Mouse (Mus musculus) kidney, embryonic 15.5 days (tissue): ENCODE data around the gene Zpr1. TPM values are rescaled to one million over a fixed set of nuclear protein-coding genes. Genes with fewer than 3 reads are reported as not detected.

Experiments
- ATAC-seq: fragments of 200-750 bp; cut with Nextera tagmentation; replicated peaks from 2 replicates; pipeline ENCODE4 v1.8.0; 2017; ENCODE audit warnings: moderate TSS enrichment; ENCODE audit not compliant: low FRiP score
- H3K27ac ChIP-seq: fragments of 300-500 bp; sonication (generic); 2 replicates; pipeline ENCODE4 v1.5.1; 2015; ENCODE audit warnings: mild to moderate bottlenecking, inconsistent platforms
- H3K27me3 ChIP-seq: fragments of 300-500 bp; sonication (generic); 2 replicates; pipeline ENCODE4 v1.6.1; 2015; ENCODE audit warnings: inconsistent platforms
- H3K36me3 ChIP-seq: fragments of 300-500 bp; sonication (generic); 2 replicates; pipeline ENCODE4 v1.6.1; 2015; ENCODE audit warnings: inconsistent platforms
- H3K4me1 ChIP-seq: fragments of 300-500 bp; sonication (generic); 2 replicates; pipeline ENCODE4 v1.6.1; 2015; ENCODE audit warnings: inconsistent platforms
- H3K4me2 ChIP-seq: fragments of 300-500 bp; sonication (generic); 2 replicates; pipeline ENCODE4 v1.6.1; 2015; ENCODE audit warnings: moderate library complexity, mild to moderate bottlenecking, inconsistent platforms
- H3K4me3 ChIP-seq: fragments of 300-500 bp; sonication (generic); replicated peaks from 2 replicates; pipeline ENCODE4 v1.5.1; 2015; ENCODE audit warnings: mild to moderate bottlenecking, inconsistent platforms
- H3K9ac ChIP-seq: fragments of 300-500 bp; sonication (generic); 2 replicates; pipeline ENCODE4 v1.6.1; 2015; ENCODE audit warnings: mild to moderate bottlenecking, inconsistent platforms
- H3K9me3 ChIP-seq: fragments of 300-500 bp; sonication (generic); replicated peaks from 2 replicates; pipeline ENCODE4 v1.6.1; 2016; ENCODE audit warnings: inconsistent platforms
- WGBS: fragments of 180-500 bp; shearing (Covaris S2); methylation state at CpG from one replicate; pipeline ENCODE4 v1.1.7; 2015; ENCODE audit warnings: mixed read lengths; 5-methylcytosine and 5-hydroxymethylcytosine counted together
- polyA plus RNA-seq: library from polyadenylated mRNA; unstranded; fragments of >200 nt; fragmentation: Nextera tagmentation; extraction: Ambion mirVana; gene quantifications from 2 replicates; pipeline ENCODE4 v1.2.1, GENCODE M21; 2015

Gene Zpr1
- polyA plus RNA-seq, 1 experiment from 2014 or later, result 61.0 TPM

- no peaks in the 10 kb centered on the region for H3K9me3 ChIP-seq
- H3K36me3 ChIP-seq, result no peaks in the 10 kb centered on the region
- H3K4me2 ChIP-seq, result no peak overlapping the region
- no peak for ATAC-seq
- peaks cover 26% of the 10 kb centered on the region for H3K27me3 ChIP-seq
- peaks cover 23% of the 10 kb centered on the region for H3K4me1 ChIP-seq
- H3K4me3 ChIP-seq, result no peak overlapping the region
- H3K27ac ChIP-seq, result no peak overlapping the region
- 85% methylated on average over 5 of the region's 5 CpGs for WGBS
- H3K9ac ChIP-seq, result no peak overlapping the region
These were observed 3.7 kb upstream of the Zpr1 start for GRCm38 (mm10) chr9:46269125-46269524.

GRCm38 (mm10) chr9:46270782-46271181 is 2.1 kb upstream of the Zpr1 start:
- Histone ChIP-seq H3K4me2 (no peak overlapping the region), H3K4me3 (no peak overlapping the region), H3K27ac (no peak overlapping the region), H3K27me3 (peaks cover 26% of the 10 kb centered on the region), H3K4me1 (peaks cover 29% of the 10 kb centered on the region), H3K9me3 (no peaks in the 10 kb centered on the region), H3K9ac (no peak overlapping the region), H3K36me3 (peaks cover 16% of the 10 kb centered on the region)
- WGBS, result 96% methylated on average over 4 of the region's 4 CpGs
- ATAC-seq, result no peak

- peaks cover 26% of the 10 kb centered on the region for H3K27me3 ChIP-seq
- peaks cover 29% of the 10 kb centered on the region for H3K4me1 ChIP-seq
- WGBS, result 82% methylated on average over 9 of the region's 9 CpGs
- H3K27ac ChIP-seq, result no peak overlapping the region
- H3K9ac ChIP-seq, result no peak overlapping the region
- H3K36me3 ChIP-seq, result peaks cover 29% of the 10 kb centered on the region
- no peak for ATAC-seq
- peak overlapping the region; percentile 69; the same call in 1 of the 2 replicates for H3K4me3 ChIP-seq
- H3K9me3 ChIP-seq, result no peaks in the 10 kb centered on the region
- H3K4me2 ChIP-seq, result peak overlapping the region; percentile 83; the same call in 1 of the 2 replicates
These were observed 794 bp upstream of the Zpr1 start for GRCm38 (mm10) chr9:46272070-46272469.

- WGBS, result 72% methylated on average over 9 of the region's 9 CpGs
- H3K9ac ChIP-seq, result 0 out of 2 replicates have a peak overlapping the region, but pooled peaks have one; percentile 67
- H3K4me1 ChIP-seq, result peaks cover 29% of the 10 kb centered on the region
- ATAC-seq, result no peak
- 0 out of 2 replicates have a peak overlapping the region, but pooled peaks have one; percentile 83 for H3K4me2 ChIP-seq
- no peak overlapping the region for H3K27ac ChIP-seq
- peaks cover 51% of the 10 kb centered on the region for H3K36me3 ChIP-seq
- H3K27me3 ChIP-seq, result peaks cover 21% of the 10 kb centered on the region
- H3K9me3 ChIP-seq, result no peaks in the 10 kb centered on the region
- 0 out of 2 replicates have a peak overlapping the region, but pooled peaks have one; percentile 69 for H3K4me3 ChIP-seq
These were observed 1.6 kb downstream of the Zpr1 start for GRCm38 (mm10) chr9:46274494-46274893.

GRCm38 (mm10) chr9:46282631-46283436 is 10.0 kb downstream of the Zpr1 start, which contains the start of gene Bud13:
Bud13 (plus strand) TSS chr9:46283008.
- H3K9ac ChIP-seq, result peak within 1 kb of the TSS; percentile 78
- no peaks in the 10 kb centered on the region for H3K27me3 ChIP-seq
- peak; percentile 93 for ATAC-seq
- peak within 1 kb of the TSS; percentile 82 for H3K4me3 ChIP-seq
- H3K36me3 ChIP-seq, result peaks cover 62% of the 10 kb centered on the region
- peak within 1 kb of the TSS; percentile 66 for H3K4me2 ChIP-seq
- under 1% methylated on average over 55 of the region's 55 CpGs for WGBS
- peak within 1 kb of the TSS; percentile 97 for H3K27ac ChIP-seq
- peaks cover 14% of the 10 kb centered on the region for H3K4me1 ChIP-seq
- H3K9me3 ChIP-seq, result no peaks in the 10 kb centered on the region

GRCm38 (mm10) chr9:46298381-46298780 is 25.5 kb downstream of the Zpr1 start:
- Histone ChIP-seq H3K9me3 (no peaks in the 10 kb centered on the region), H3K27me3 (no peaks in the 10 kb centered on the region), H3K4me2 (no peak overlapping the region), H3K27ac (no peak overlapping the region), H3K36me3 (peaks cover 60% of the 10 kb centered on the region), H3K4me1 (peaks cover 3% of the 10 kb centered on the region; the same call in 1 of the 2 replicates), H3K4me3 (no peak overlapping the region), H3K9ac (no peak overlapping the region)
- ATAC-seq, result no peak
- 67% methylated on average over 4 of the region's 4 CpGs for WGBS

- peaks cover 29% of the 10 kb centered on the region for H3K36me3 ChIP-seq
- no peak for ATAC-seq
- H3K27ac ChIP-seq, result no peak overlapping the region
- no peaks in the 10 kb centered on the region for H3K27me3 ChIP-seq
- no peak overlapping the region for H3K4me3 ChIP-seq
- no peaks in the 10 kb centered on the region for H3K4me1 ChIP-seq
- no peaks in the 10 kb centered on the region for H3K9me3 ChIP-seq
- WGBS, result 4% methylated on average over 2 of the region's 2 CpGs
- H3K4me2 ChIP-seq, result no peak overlapping the region
- H3K9ac ChIP-seq, result no peak overlapping the region
These were observed 29.3 kb downstream of the Zpr1 start for GRCm38 (mm10) chr9:46302142-46302541.

GRCm38 (mm10) chr9:46309121-46309520 is 36.3 kb downstream of the Zpr1 start:
- no peak for ATAC-seq
- Histone ChIP-seq H3K27ac (no peak overlapping the region), H3K9ac (no peak overlapping the region), H3K9me3 (no peaks in the 10 kb centered on the region), H3K27me3 (peaks cover 3% of the 10 kb centered on the region; the same call in 1 of the 2 replicates), H3K36me3 (no peaks in the 10 kb centered on the region), H3K4me1 (peaks cover 29% of the 10 kb centered on the region), H3K4me2 (no peak overlapping the region), H3K4me3 (no peak overlapping the region)
- 15% methylated on average over 7 of the region's 7 CpGs for WGBS

- H3K4me2 ChIP-seq, result no peak overlapping the region
- no peaks in the 10 kb centered on the region for H3K36me3 ChIP-seq
- H3K27me3 ChIP-seq, result 0 out of 2 replicates have a peak, but pooled peaks cover 3% of the 10 kb centered on the region
- peaks cover 28% of the 10 kb centered on the region for H3K4me1 ChIP-seq
- H3K4me3 ChIP-seq, result no peak overlapping the region
- H3K9ac ChIP-seq, result no peak overlapping the region
- 14% methylated on average over 4 of the region's 4 CpGs for WGBS
- 0 out of 2 replicates have a peak, but pooled peaks cover under 1% of the 10 kb centered on the region for H3K9me3 ChIP-seq
- ATAC-seq, result peak; percentile 71
- H3K27ac ChIP-seq, result no peak overlapping the region
These were observed 41.6 kb downstream of the Zpr1 start for GRCm38 (mm10) chr9:46314507-46314906.

GRCm38 (mm10) chr9:46314921-46315320 is 42.1 kb downstream of the Zpr1 start:
- ATAC-seq, result 0 out of 2 replicates have a peak, but pooled peaks have one; percentile 24
- Histone ChIP-seq H3K4me2 (no peak overlapping the region), H3K9ac (no peak overlapping the region), H3K36me3 (no peaks in the 10 kb centered on the region), H3K4me3 (no peak overlapping the region), H3K27me3 (0 out of 2 replicates have a peak, but pooled peaks cover 3% of the 10 kb centered on the region), H3K4me1 (peaks cover 28% of the 10 kb centered on the region), H3K9me3 (0 out of 2 replicates have a peak, but pooled peaks cover 4% of the 10 kb centered on the region), H3K27ac (no peak overlapping the region)
- 47% methylated on average over 2 of the region's 2 CpGs for WGBS

- Histone ChIP-seq H3K4me3 (no peak overlapping the region), H3K27me3 (0 out of 2 replicates have a peak, but pooled peaks cover 3% of the 10 kb centered on the region), H3K36me3 (no peaks in the 10 kb centered on the region), H3K4me2 (no peak overlapping the region), H3K27ac (no peak overlapping the region), H3K9ac (no peak overlapping the region), H3K9me3 (0 out of 2 replicates have a peak, but pooled peaks cover 4% of the 10 kb centered on the region), H3K4me1 (peaks cover 28% of the 10 kb centered on the region)
- ATAC-seq, result no peak
- WGBS, result 37% methylated on average over 11 of the region's 11 CpGs
These were observed 43.0 kb downstream of the Zpr1 start for GRCm38 (mm10) chr9:46315807-46316365.

- no peaks in the 10 kb centered on the region for H3K36me3 ChIP-seq
- H3K27me3 ChIP-seq, result 0 out of 2 replicates have a peak, but pooled peaks cover 3% of the 10 kb centered on the region
- H3K4me3 ChIP-seq, result no peak overlapping the region
- H3K27ac ChIP-seq, result no peak overlapping the region
- 0 out of 2 replicates have a peak, but pooled peaks cover 4% of the 10 kb centered on the region for H3K9me3 ChIP-seq
- no peak overlapping the region for H3K4me2 ChIP-seq
- H3K9ac ChIP-seq, result no peak overlapping the region
- WGBS, result 28% methylated on average over 5 of the region's 5 CpGs
- H3K4me1 ChIP-seq, result peaks cover 28% of the 10 kb centered on the region
- no peak for ATAC-seq
These were observed 43.5 kb downstream of the Zpr1 start for GRCm38 (mm10) chr9:46316388-46316787.
